Mouse (Mus musculus) small intestine, adult 2 months (tissue): ENCODE results near the gene Zcchc3. TPM values are rescaled to one million over a fixed set of nuclear protein-coding genes. Genes with fewer than 3 reads are reported as not detected.
A peak's percentile ranks its signal among the peaks of the same experiment; 100 is the strongest.

Experiments
- H3K27ac ChIP-seq: fragments of 200-500 bp; 2 replicates; pipeline ENCODE4 v1.5.1; 2012; ENCODE audit warnings: low read depth, low read length, control low read depth, inconsistent platforms; ENCODE audit not compliant: insufficient read depth
- H3K27me3 ChIP-seq: fragments of 200-500 bp; 2 replicates; pipeline ENCODE4 v1.6.1; 2012; ENCODE audit warnings: mild to moderate bottlenecking, moderate library complexity, low read length, inconsistent platforms; ENCODE audit not compliant: control insufficient read depth, insufficient read depth
- H3K36me3 ChIP-seq: fragments of 200-500 bp; 2 replicates; pipeline ENCODE4 v1.6.1; 2012; ENCODE audit warnings: mild to moderate bottlenecking, low read length, control low read depth, inconsistent platforms; ENCODE audit not compliant: control insufficient read depth, insufficient read depth
- H3K4me1 ChIP-seq: fragments of 200-500 bp; 2 replicates; pipeline ENCODE4 v1.6.1; 2012; ENCODE audit warnings: low read length, inconsistent platforms, mixed read lengths; ENCODE audit not compliant: control insufficient read depth, insufficient read depth, insufficient read length
- H3K4me3 ChIP-seq: fragments of 200-500 bp; 2 replicates; pipeline ENCODE4 v1.5.1; 2012; ENCODE audit warnings: low read depth, mild to moderate bottlenecking, control low read depth, inconsistent platforms, low read length, moderate library complexity
- CTCF ChIP-seq: fragments of 200-500 bp; IDR thresholded peaks from 2 replicates; pipeline ENCODE4 v1.5.1; 2012; ENCODE audit warnings: low read depth, mild to moderate bottlenecking, control low read depth, inconsistent platforms, low read length, moderate library complexity, mixed read lengths; ENCODE audit not compliant: insufficient replicate concordance, insufficient read length; ENCODE audit errors: extremely low read depth
- POLR2A ChIP-seq: fragments of 200-500 bp; IDR thresholded peaks from 2 replicates; pipeline ENCODE4 v1.6.1; 2012; ENCODE audit warnings: low read depth, mild to moderate bottlenecking, control low read depth, inconsistent platforms, low read length, moderate library complexity
- WGBS: fragments of 180-500 bp; shearing (Covaris S2); methylation state at CpG from one replicate; pipeline ENCODE4 v1.1.7; 2018; 5-methylcytosine and 5-hydroxymethylcytosine counted together
- polyA plus RNA-seq: library from polyadenylated mRNA; depleted of rRNA; stranded (reverse); fragments of >200 nt; gene quantifications from 2 replicates; pipeline ENCODE4 v1.2.3, GENCODE M21; 2012; rRNA removed

Gene Zcchc3
- polyA plus RNA-seq, 1 experiment, result 1.9 TPM

- 60% methylated on average over 9 of the region's 9 CpGs for WGBS
Observed at GRCm38 (mm10) chr2:152373547-152373946, 41.3 kb downstream of the Zcchc3 start.

GRCm38 (mm10) chr2:152372661-152373060 is 42.2 kb downstream of the Zcchc3 start:
- WGBS, result 38% methylated on average over 4 of the region's 4 CpGs
- no peaks in the 10 kb centered on the region for H3K36me3 ChIP-seq
- H3K27ac ChIP-seq, result no peak overlapping the region
- H3K27me3 ChIP-seq, result peaks cover 14% of the 10 kb centered on the region
- TF ChIP-seq CTCF (no peak), POLR2A (no peak)
- H3K4me3 ChIP-seq, result no peak overlapping the region
- H3K4me1 ChIP-seq, result no peaks in the 10 kb centered on the region; the same call in 1 of the 2 replicates

More at GRCm38 (mm10) chr2:152373547-152373946, 41.3 kb downstream of the Zcchc3 start:
- Histone ChIP-seq H3K36me3 (no peaks in the 10 kb centered on the region), H3K27ac (no peak overlapping the region), H3K4me1 (no peaks in the 10 kb centered on the region; the same call in 1 of the 2 replicates), H3K27me3 (peaks cover 14% of the 10 kb centered on the region), H3K4me3 (no peak overlapping the region)
- TF ChIP-seq CTCF (no peak), POLR2A (no peak)

- peaks cover 14% of the 10 kb centered on the region for H3K27me3 ChIP-seq
- no peak overlapping the region for H3K27ac ChIP-seq
- TF ChIP-seq CTCF (no peak), POLR2A (no peak)
- H3K4me3 ChIP-seq, result no peak overlapping the region
- no peaks in the 10 kb centered on the region for H3K36me3 ChIP-seq
- no peaks in the 10 kb centered on the region; the same call in 1 of the 2 replicates for H3K4me1 ChIP-seq
- WGBS, result 70% methylated on average over 7 of the region's 7 CpGs
Observed at GRCm38 (mm10) chr2:152372104-152372503, 42.7 kb downstream of the Zcchc3 start.

GRCm38 (mm10) chr2:152368532-152369140 is 46.2 kb downstream of the Zcchc3 start:
- no peak overlapping the region for H3K27ac ChIP-seq
- H3K4me1 ChIP-seq, result peaks cover 3% of the 10 kb centered on the region; the same call in 1 of the 2 replicates
- WGBS, result 31% methylated on average over 14 of the region's 14 CpGs
- no peak for TF ChIP-seq POLR2A
- peak; percentile 96; the same call in 1 of the 2 replicates for TF ChIP-seq CTCF
- H3K4me3 ChIP-seq, result no peak overlapping the region
- H3K36me3 ChIP-seq, result no peaks in the 10 kb centered on the region
- no peaks in the 10 kb centered on the region for H3K27me3 ChIP-seq

- 62% methylated on average over 5 of the region's 5 CpGs for WGBS
- Histone ChIP-seq H3K27me3 (no peaks in the 10 kb centered on the region), H3K4me3 (no peak overlapping the region), H3K36me3 (no peaks in the 10 kb centered on the region), H3K4me1 (peaks cover 3% of the 10 kb centered on the region; the same call in 1 of the 2 replicates), H3K27ac (no peak overlapping the region)
- no peak for TF ChIP-seq CTCF
- no peak for TF ChIP-seq POLR2A
Observed at GRCm38 (mm10) chr2:152367917-152368316, 46.9 kb downstream of the Zcchc3 start.

- WGBS, result 6% methylated on average over 17 of the region's 17 CpGs
- Histone ChIP-seq H3K27me3 (no peaks in the 10 kb centered on the region), H3K4me1 (peaks cover 27% of the 10 kb centered on the region; the same call in 1 of the 2 replicates), H3K36me3 (no peaks in the 10 kb centered on the region), H3K27ac (peak overlapping the region; percentile 62), H3K4me3 (peak overlapping the region; percentile 11)
- no peak for TF ChIP-seq POLR2A
- TF ChIP-seq CTCF, result peak; percentile 90
Observed at GRCm38 (mm10) chr2:152363245-152364147, 51.3 kb downstream of the Zcchc3 start.

Other genes with a start within 250 kb of the Zcchc3 start
- gene Csnk2a1, start 188.2 kb downstream of the Zcchc3 start, polyA plus RNA-seq, result 2.6 and 10.1 TPM in 2 replicates
- gene Tbc1d20, start 121.2 kb downstream of the Zcchc3 start, polyA plus RNA-seq, result 23.4 and 49.6 TPM in 2 replicates
- 185 and 340 TPM in 2 replicates for gene Rbck1, start 82.4 kb downstream of the Zcchc3 start, polyA plus RNA-seq
- gene Trib3, start 71.0 kb downstream of the Zcchc3 start, polyA plus RNA-seq, result 5.1 and 23.5 TPM in 2 replicates
- gene Nrsn2, start 38.4 kb downstream of the Zcchc3 start, polyA plus RNA-seq, result 0.36 and 0.51 TPM in 2 replicates
- gene Sox12, start 17.0 kb downstream of the Zcchc3 start, polyA plus RNA-seq, result 1.8 and 3.2 TPM in 2 replicates
- not detected in 2 replicates for gene 6820408C15Rik, start 560 bp upstream of the Zcchc3 start, polyA plus RNA-seq
- not detected in 2 replicates for gene Defb23, start 49.6 kb upstream of the Zcchc3 start, polyA plus RNA-seq
- gene Defb20, start 62.0 kb upstream of the Zcchc3 start, polyA plus RNA-seq, result not detected in 2 replicates
- not detected in 2 replicates for gene Defb22, start 75.1 kb upstream of the Zcchc3 start, polyA plus RNA-seq
- gene Defb26, start 96.7 kb upstream of the Zcchc3 start, polyA plus RNA-seq, result not detected in 2 replicates
- not detected in 2 replicates for gene Defb28, start 103.2 kb upstream of the Zcchc3 start, polyA plus RNA-seq
- gene Defb29, start 125.1 kb upstream of the Zcchc3 start, polyA plus RNA-seq, result not detected in 2 replicates
- not detected in 2 replicates for gene Gm17416, start 154.3 kb upstream of the Zcchc3 start, polyA plus RNA-seq
- not detected in 2 replicates for gene Defb21, start 157.7 kb upstream of the Zcchc3 start, polyA plus RNA-seq
- gene Defb19, start 165.3 kb upstream of the Zcchc3 start, polyA plus RNA-seq, result not detected in 2 replicates
- not detected in 2 replicates for gene Defb45, start 184.4 kb upstream of the Zcchc3 start, polyA plus RNA-seq
- gene Defb36, start 189.3 kb upstream of the Zcchc3 start, polyA plus RNA-seq, result not detected in 2 replicates
- gene Defb25, start 208.0 kb upstream of the Zcchc3 start, polyA plus RNA-seq, result not detected in 2 replicates
- 3.5 and 4.7 TPM in 2 replicates for gene Rem1, start 211.9 kb upstream of the Zcchc3 start, polyA plus RNA-seq